Mouse (Mus musculus): ENCODE measurements around the gene Clk3. TPM values are rescaled to one million over a fixed set of nuclear protein-coding genes. Genes with fewer than 3 reads are reported as not detected.

Clk3 gene
- polyA plus RNA-seq (2011; ENCODE audit: insufficient read length, low read depth, missing spikeins), result 46.4 and 54.8 TPM in 2 replicates

- Histone ChIP-seq H3K4me1 (ENCODE audit: control insufficient read depth, insufficient read depth, low read length) (peaks cover 6% of the 10 kb centered on the region), H3K27ac (ENCODE audit: insufficient read depth, low read length) (peak within 1 kb of the TSS; percentile 92), H3K4me3 (ENCODE audit: insufficient read depth, low read length) (peak within 1 kb of the TSS; percentile 80)
- TF ChIP-seq CTCF (IDR thresholded peaks at IDR 0.05; ENCODE audit: borderline replicate concordance, insufficient read depth, low read length) (no peak), POLR2A (IDR thresholded peaks at IDR 0.05; ENCODE audit: low read depth, low read length) (peak; percentile 68)
These were observed at the start of gene Clk3 for GRCm38 (mm10) chr9:57765364-57766351. Gene Clk3 (minus strand): TSS chr9:57765860.

DNA sequence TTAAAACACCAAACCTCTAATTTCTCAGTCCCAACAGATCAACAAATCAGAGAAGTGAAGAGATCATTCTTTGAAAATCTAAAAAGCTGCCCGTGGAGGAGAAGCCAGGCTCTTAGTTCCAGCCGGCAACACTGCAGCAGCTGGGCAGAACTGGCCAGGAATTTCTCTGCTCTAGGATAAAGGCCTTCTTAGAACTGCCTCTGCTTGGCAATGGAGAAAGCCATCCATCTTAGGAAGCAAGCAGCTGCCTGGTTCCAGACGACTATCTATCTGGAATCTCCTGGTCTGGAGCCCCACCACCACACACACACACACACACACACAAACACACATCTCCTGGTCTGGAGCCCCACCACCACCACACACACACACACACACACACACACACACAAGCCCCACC lies 49.2 kb upstream of the Clk3 start:
- TF ChIP-seq CTCF (IDR thresholded peaks at IDR 0.05; ENCODE audit: borderline replicate concordance, insufficient read depth, low read length), result no peak
- TF ChIP-seq POLR2A (IDR thresholded peaks at IDR 0.05; ENCODE audit: low read depth, low read length), result no peak
- Histone ChIP-seq H3K4me3 (ENCODE audit: insufficient read depth, low read length) (no peak overlapping the region), H3K27ac (ENCODE audit: insufficient read depth, low read length) (no peak overlapping the region), H3K4me1 (ENCODE audit: control insufficient read depth, insufficient read depth, low read length) (no peaks in the 10 kb centered on the region; the same call in 1 of the 2 replicates)

- no peaks in the 10 kb centered on the region; the same call in 1 of the 2 replicates for H3K4me1 ChIP-seq (ENCODE audit: control insufficient read depth, insufficient read depth, low read length)
- TF ChIP-seq CTCF (IDR thresholded peaks at IDR 0.05; ENCODE audit: borderline replicate concordance, insufficient read depth, low read length) (no peak), POLR2A (IDR thresholded peaks at IDR 0.05; ENCODE audit: low read depth, low read length) (no peak)
- no peak overlapping the region for H3K27ac ChIP-seq (ENCODE audit: insufficient read depth, low read length)
- H3K4me3 ChIP-seq (ENCODE audit: insufficient read depth, low read length), result no peak overlapping the region
These were observed 48.4 kb upstream of the Clk3 start for GRCm38 (mm10) chr9:57814014-57814413.

DNA sequence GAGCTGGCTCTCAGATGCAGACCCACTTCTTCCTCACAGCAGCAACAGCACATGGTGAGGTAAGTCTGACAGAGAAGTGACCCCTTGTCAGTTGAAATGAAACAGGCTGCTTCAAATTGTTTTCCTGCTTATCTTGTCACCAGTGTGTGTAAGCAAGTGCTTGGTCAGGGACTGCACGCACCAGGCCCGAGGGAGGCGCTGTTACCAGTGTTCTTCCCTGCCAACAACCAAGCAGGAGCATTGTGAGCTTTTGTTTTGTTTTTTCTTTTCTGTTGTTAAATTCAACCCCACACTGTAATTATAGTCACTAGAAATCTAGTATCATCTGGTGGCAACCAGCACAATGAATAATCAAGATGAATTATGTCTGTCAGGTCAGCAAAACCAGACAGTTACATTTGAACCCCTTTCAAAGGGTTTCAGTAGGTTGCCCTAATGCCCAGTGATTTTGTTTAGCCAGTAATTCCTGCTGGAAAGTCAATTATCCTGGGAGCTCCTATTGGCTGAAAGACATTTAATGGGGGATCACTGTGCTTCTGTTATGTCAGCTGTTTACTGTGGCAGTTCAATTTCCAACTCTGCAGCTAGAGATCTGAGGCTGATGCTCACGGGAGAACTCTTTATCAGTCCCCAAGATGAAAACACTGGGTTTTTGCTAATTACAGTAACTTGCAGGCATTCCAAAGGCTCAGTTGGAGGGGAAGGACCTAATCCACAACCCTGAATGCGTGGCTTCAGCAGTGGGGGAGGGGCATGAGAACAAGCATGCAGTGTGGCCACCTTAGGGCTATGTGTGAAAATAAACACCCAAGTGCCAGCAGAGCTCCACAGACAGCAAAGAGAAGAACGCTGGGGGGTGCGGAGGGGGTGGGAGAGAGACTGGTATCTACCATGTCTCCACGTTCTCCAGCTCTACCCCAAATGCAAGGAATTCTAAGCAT lies 46.4 kb upstream of the Clk3 start:
- TF ChIP-seq CTCF (IDR thresholded peaks at IDR 0.05; ENCODE audit: borderline replicate concordance, insufficient read depth, low read length) (no peak), POLR2A (IDR thresholded peaks at IDR 0.05; ENCODE audit: low read depth, low read length) (no peak)
- Histone ChIP-seq H3K27ac (ENCODE audit: insufficient read depth, low read length) (no peak overlapping the region), H3K4me1 (ENCODE audit: control insufficient read depth, insufficient read depth, low read length) (no peaks in the 10 kb centered on the region; the same call in 1 of the 2 replicates), H3K4me3 (ENCODE audit: insufficient read depth, low read length) (no peak overlapping the region)

GRCm38 (mm10) chr9:57810691-57811090 lies 45.0 kb upstream of the Clk3 start:
- Histone ChIP-seq H3K4me3 (ENCODE audit: insufficient read depth, low read length) (no peak overlapping the region), H3K4me1 (ENCODE audit: control insufficient read depth, insufficient read depth, low read length) (peaks cover 5% of the 10 kb centered on the region; the same call in 1 of the 2 replicates), H3K27ac (ENCODE audit: insufficient read depth, low read length) (no peak overlapping the region)
- TF ChIP-seq POLR2A (IDR thresholded peaks at IDR 0.05; ENCODE audit: low read depth, low read length) (no peak), CTCF (IDR thresholded peaks at IDR 0.05; ENCODE audit: borderline replicate concordance, insufficient read depth, low read length) (no peak)

DNA sequence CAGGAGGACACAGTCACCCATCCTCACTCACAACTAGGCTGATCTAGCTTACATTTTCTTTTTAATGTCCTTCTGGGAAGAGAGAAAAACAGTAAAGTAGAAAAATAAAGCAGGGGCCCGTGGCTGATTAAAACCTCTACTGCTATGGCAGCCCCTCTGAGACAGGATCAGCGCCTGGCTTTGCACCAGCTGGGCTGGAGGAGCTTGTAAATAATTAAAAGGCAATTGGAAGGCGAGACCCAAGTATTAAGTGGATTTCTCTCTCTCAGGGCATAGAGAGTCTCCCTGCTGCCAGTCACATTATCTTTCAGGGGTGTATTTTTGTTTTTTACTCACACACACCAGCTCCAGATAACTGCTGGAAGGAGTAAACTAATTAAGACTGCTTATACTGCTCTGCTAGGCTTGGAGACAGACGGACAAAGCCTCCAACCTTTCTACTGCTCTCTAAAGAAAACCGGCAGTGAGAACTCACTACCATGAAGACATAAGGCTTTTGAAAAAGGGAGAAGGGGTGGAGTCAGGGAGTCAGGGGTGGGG lies 43.2 kb upstream of the Clk3 start:
- Histone ChIP-seq H3K27ac (ENCODE audit: insufficient read depth, low read length) (no peak overlapping the region), H3K4me3 (ENCODE audit: insufficient read depth, low read length) (no peak overlapping the region), H3K4me1 (ENCODE audit: control insufficient read depth, insufficient read depth, low read length) (peaks cover 8% of the 10 kb centered on the region)
- no peak for TF ChIP-seq CTCF (IDR thresholded peaks at IDR 0.05; ENCODE audit: borderline replicate concordance, insufficient read depth, low read length)
- TF ChIP-seq POLR2A (IDR thresholded peaks at IDR 0.05; ENCODE audit: low read depth, low read length), result no peak

- Histone ChIP-seq H3K4me1 (ENCODE audit: control insufficient read depth, insufficient read depth, low read length) (peaks cover 8% of the 10 kb centered on the region), H3K27ac (ENCODE audit: insufficient read depth, low read length) (no peak overlapping the region), H3K4me3 (ENCODE audit: insufficient read depth, low read length) (no peak overlapping the region)
- TF ChIP-seq POLR2A (IDR thresholded peaks at IDR 0.05; ENCODE audit: low read depth, low read length) (no peak), CTCF (IDR thresholded peaks at IDR 0.05; ENCODE audit: borderline replicate concordance, insufficient read depth, low read length) (no peak)
These were observed 41.6 kb upstream of the Clk3 start for GRCm38 (mm10) chr9:57807174-57807651.

GRCm38 (mm10) chr9:57806066-57806481 lies 40.4 kb upstream of the Clk3 start:
- H3K4me3 ChIP-seq (ENCODE audit: insufficient read depth, low read length), result no peak overlapping the region
- TF ChIP-seq POLR2A (IDR thresholded peaks at IDR 0.05; ENCODE audit: low read depth, low read length) (no peak), CTCF (IDR thresholded peaks at IDR 0.05; ENCODE audit: borderline replicate concordance, insufficient read depth, low read length) (no peak)
- H3K4me1 ChIP-seq (ENCODE audit: control insufficient read depth, insufficient read depth, low read length), result peaks cover 8% of the 10 kb centered on the region
- H3K27ac ChIP-seq (ENCODE audit: insufficient read depth, low read length), result 0 out of 2 replicates have a peak overlapping the region, but pooled peaks have one; percentile 1

Measured in embryonic fibroblast, embryonic 13.5 days (primary cell).